Mouse (Mus musculus) heart, adult 18-20 months (tissue): ENCODE data around the gene Pear1. TPM values are rescaled to one million over a fixed set of nuclear protein-coding genes. Genes with fewer than 3 reads are reported as not detected.

Experiments used
- DNase-seq, 2 experiments: peaks; one replicate each; pipeline ENCODE4 v3.0.0; 2021 to 2022; ENCODE audit warnings: mixed read lengths in 1 of 2
- total RNA-seq, 2 experiments: library from RNA; stranded (reverse); gene quantifications; 2 replicates each; pipeline ENCODE4 v1.2.3; 2021

The Pear1 gene
- total RNA-seq, 2 experiments from 2014 or later: 14.0 to 15.6 TPM

- peak; percentile 56 to 79 for DNase-seq
Measured at GRCm38 (mm10) chr3:87765091-87765490, 59.0 kb downstream of the Pear1 start.

GRCm38 (mm10) chr3:87764506-87764905, 59.6 kb downstream of the Pear1 start:
- peak; percentile 41 to 56 for DNase-seq

- DNase-seq: peak; percentile 87 to 91
Measured at GRCm38 (mm10) chr3:87763683-87764289, 60.3 kb downstream of the Pear1 start.

- DNase-seq: no peak
Measured at GRCm38 (mm10) chr3:87763202-87763601, 60.9 kb downstream of the Pear1 start.

GRCm38 (mm10) chr3:87761408-87762375, 62.4 kb downstream of the Pear1 start:
- no peak for DNase-seq

- no peak for DNase-seq
Measured at GRCm38 (mm10) chr3:87758641-87759040, 65.5 kb downstream of the Pear1 start.

GRCm38 (mm10) chr3:87756488-87756887, 67.6 kb downstream of the Pear1 start:
- no peak for DNase-seq

GRCm38 (mm10) chr3:87755964-87756363, 68.1 kb downstream of the Pear1 start:
- peak; percentile 83 to 91 for DNase-seq

- DNase-seq: no peak
Measured at GRCm38 (mm10) chr3:87753829-87754228, 70.3 kb downstream of the Pear1 start.

GRCm38 (mm10) chr3:87752567-87752966, 71.5 kb downstream of the Pear1 start:
- DNase-seq: no peak

- no peak for DNase-seq
Measured at GRCm38 (mm10) chr3:87749977-87750376, 74.1 kb downstream of the Pear1 start.

GRCm38 (mm10) chr3:87749036-87749435, 75.1 kb downstream of the Pear1 start:
- peak; percentile 71 to 79 for DNase-seq

GRCm38 (mm10) chr3:87748431-87748830, 75.7 kb downstream of the Pear1 start, which contains the start of gene Lrrc71:
Lrrc71 (minus strand) TSS chr3:87748625.
- DNase-seq: no peak

GRCm38 (mm10) chr3:87745036-87745659, 79.0 kb downstream of the Pear1 start:
- no peak for DNase-seq

- no peak for DNase-seq
Measured at GRCm38 (mm10) chr3:87743927-87744326, 80.2 kb downstream of the Pear1 start.

GRCm38 (mm10) chr3:87742735-87743134, 81.4 kb downstream of the Pear1 start:
- no peak for DNase-seq

GRCm38 (mm10) chr3:87742013-87742412, 82.1 kb downstream of the Pear1 start:
- no peak for DNase-seq

GRCm38 (mm10) chr3:87738906-87739305, 85.2 kb downstream of the Pear1 start:
- DNase-seq: no peak

- no peak for DNase-seq
Measured at GRCm38 (mm10) chr3:87735335-87735734, 88.8 kb downstream of the Pear1 start.

GRCm38 (mm10) chr3:87733984-87734761, 89.9 kb downstream of the Pear1 start:
- no peak for DNase-seq

- DNase-seq: no peak
Measured at GRCm38 (mm10) chr3:87733098-87733497, 91.0 kb downstream of the Pear1 start.

- no peak for DNase-seq
Measured at GRCm38 (mm10) chr3:87728696-87729095, 95.4 kb downstream of the Pear1 start.
